Mouse (Mus musculus) liver, embryonic 15.5 days (tissue): Measurements from ENCODE around the gene Clec16a. TPM values are rescaled to one million over a fixed set of nuclear protein-coding genes. Genes with fewer than 3 reads are reported as not detected.

ENCODE experiments used
- ATAC-seq: fragments of 200-750 bp; cut with Nextera tagmentation; 2 replicates; pipeline ENCODE4 v1.8.0; 2017; ENCODE audit warnings: moderate number of reproducible peaks, mild to moderate bottlenecking, moderate library complexity; ENCODE audit not compliant: insufficient read depth
- H3K27ac ChIP-seq: fragments of 300-500 bp; sonication (generic); replicated peaks from 2 replicates; pipeline ENCODE4 v1.5.1; 2015; ENCODE audit warnings: mild to moderate bottlenecking, inconsistent platforms
- H3K27me3 ChIP-seq: fragments of 300-500 bp; sonication (generic); 2 replicates; pipeline ENCODE4 v1.6.1; 2015; ENCODE audit warnings: mild to moderate bottlenecking, inconsistent platforms
- H3K36me3 ChIP-seq: fragments of 300-500 bp; sonication (generic); replicated peaks from 2 replicates; pipeline ENCODE4 v1.6.1; 2015; ENCODE audit warnings: moderate library complexity, mild to moderate bottlenecking, inconsistent platforms
- H3K4me1 ChIP-seq: fragments of 300-500 bp; sonication (generic); replicated peaks from 2 replicates; pipeline ENCODE4 v1.6.1; 2015; ENCODE audit warnings: inconsistent platforms
- H3K4me2 ChIP-seq: fragments of 300-500 bp; sonication (generic); 2 replicates; pipeline ENCODE4 v1.6.1; 2015; ENCODE audit warnings: moderate library complexity, mild to moderate bottlenecking, inconsistent platforms
- H3K4me3 ChIP-seq: fragments of 300-500 bp; sonication (generic); replicated peaks from 2 replicates; pipeline ENCODE4 v1.5.1; 2015; ENCODE audit warnings: mild to moderate bottlenecking, inconsistent platforms
- H3K9ac ChIP-seq: fragments of 300-500 bp; sonication (generic); 2 replicates; pipeline ENCODE4 v1.6.1; 2015; ENCODE audit warnings: moderate library complexity, mild to moderate bottlenecking, inconsistent platforms
- H3K9me3 ChIP-seq: fragments of 300-500 bp; sonication (generic); replicated peaks from 2 replicates; pipeline ENCODE4 v1.6.1; 2016; ENCODE audit warnings: inconsistent platforms
- WGBS: fragments of 180-500 bp; shearing (Covaris S2); methylation state at CpG from one replicate; pipeline ENCODE4 v1.1.7; 2015; ENCODE audit warnings: mixed read lengths; ENCODE audit not compliant: insufficient replicate concordance; 5-methylcytosine and 5-hydroxymethylcytosine counted together
- polyA plus RNA-seq: library from polyadenylated mRNA; unstranded; fragments of >200 nt; fragmentation: Nextera tagmentation; extraction: Ambion mirVana; gene quantifications from 2 replicates; pipeline ENCODE4 v1.2.1, GENCODE M21; 2015

Clec16a gene
- 9.9 and 10.9 TPM in 2 replicates for polyA plus RNA-seq

DNA sequence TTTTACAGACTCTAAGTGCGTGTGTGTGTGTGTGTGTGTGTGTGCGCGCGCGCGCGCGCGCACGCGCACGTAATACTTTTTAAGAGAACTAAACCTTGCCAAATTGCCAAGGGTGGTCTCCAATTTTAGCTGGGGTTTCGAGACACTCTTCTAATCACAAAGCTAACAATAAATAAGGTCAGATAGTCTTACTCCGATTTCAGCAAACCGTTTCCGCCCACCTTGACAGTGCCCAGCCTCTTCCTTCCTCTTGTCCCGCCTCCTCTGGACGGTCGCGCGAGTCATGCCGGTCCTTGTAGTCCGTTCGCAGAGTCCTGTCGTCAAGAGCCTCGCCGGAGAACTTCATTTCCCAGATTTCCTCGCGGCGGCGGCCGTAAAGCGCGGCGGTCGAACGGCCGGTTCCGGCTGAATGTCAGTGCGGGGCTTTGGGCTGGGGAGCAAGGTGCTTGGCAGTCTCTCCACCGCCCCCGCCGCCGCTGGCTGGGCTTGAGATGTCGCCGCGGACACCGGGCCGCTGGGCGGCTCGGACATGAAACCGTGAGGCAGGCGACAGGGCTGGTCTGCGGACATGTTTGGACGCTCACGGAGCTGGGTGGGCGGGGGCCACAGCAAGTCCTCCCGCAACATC lies at the start of gene Clec16a:
Gene Clec16a, plus strand, starts transcription at position 345 of the 628 bp plus-strand sequence.
- H3K36me3 ChIP-seq: no peaks in the 10 kb centered on the region
- peaks cover 45% of the 10 kb centered on the region for H3K4me1 ChIP-seq
- no peaks in the 10 kb centered on the region for H3K27me3 ChIP-seq
- no peaks in the 10 kb centered on the region for H3K9me3 ChIP-seq
- peak within 1 kb of the TSS; percentile 83 for H3K9ac ChIP-seq
- WGBS: under 1% methylated on average over 58 of the region's 58 CpGs
- peak within 1 kb of the TSS; percentile 85 for H3K4me2 ChIP-seq
- H3K4me3 ChIP-seq: peak within 1 kb of the TSS; percentile 96
- peak within 1 kb of the TSS; percentile 53; the same call in 1 of the 2 replicates for H3K27ac ChIP-seq
- peak; percentile 81 for ATAC-seq

DNA sequence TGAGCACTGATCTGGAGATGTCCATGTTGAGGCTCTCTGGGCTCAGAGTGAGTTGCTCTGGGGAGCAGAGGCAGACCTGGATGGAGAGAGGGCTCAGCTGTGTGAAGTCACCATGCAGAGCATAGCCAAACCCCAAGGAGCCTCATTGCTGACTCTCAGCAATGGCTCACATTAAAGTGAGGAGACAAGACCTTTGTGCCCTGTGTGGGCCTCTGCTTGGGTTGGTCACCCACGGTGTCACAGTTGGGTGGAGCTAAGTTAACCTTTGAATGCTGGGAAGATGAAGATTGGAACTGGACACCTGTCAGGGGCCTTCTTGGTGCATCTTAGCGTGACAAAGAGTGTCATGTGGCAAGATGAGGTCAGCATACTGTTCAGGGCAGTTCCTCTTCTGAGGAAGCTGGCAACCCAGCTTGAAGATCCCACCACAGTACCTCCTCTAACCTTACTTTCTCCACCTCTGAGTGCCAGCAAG lies 49.3 kb upstream of the Clec16a start:
- Histone ChIP-seq H3K36me3 (no peaks in the 10 kb centered on the region), H3K27ac (no peak overlapping the region), H3K4me1 (no peaks in the 10 kb centered on the region), H3K27me3 (no peaks in the 10 kb centered on the region), H3K4me2 (no peak overlapping the region), H3K9me3 (no peaks in the 10 kb centered on the region), H3K9ac (no peak overlapping the region), H3K4me3 (no peak overlapping the region)
- ATAC-seq: no peak
- WGBS: 46% methylated on average over 2 of the region's 2 CpGs

DNA sequence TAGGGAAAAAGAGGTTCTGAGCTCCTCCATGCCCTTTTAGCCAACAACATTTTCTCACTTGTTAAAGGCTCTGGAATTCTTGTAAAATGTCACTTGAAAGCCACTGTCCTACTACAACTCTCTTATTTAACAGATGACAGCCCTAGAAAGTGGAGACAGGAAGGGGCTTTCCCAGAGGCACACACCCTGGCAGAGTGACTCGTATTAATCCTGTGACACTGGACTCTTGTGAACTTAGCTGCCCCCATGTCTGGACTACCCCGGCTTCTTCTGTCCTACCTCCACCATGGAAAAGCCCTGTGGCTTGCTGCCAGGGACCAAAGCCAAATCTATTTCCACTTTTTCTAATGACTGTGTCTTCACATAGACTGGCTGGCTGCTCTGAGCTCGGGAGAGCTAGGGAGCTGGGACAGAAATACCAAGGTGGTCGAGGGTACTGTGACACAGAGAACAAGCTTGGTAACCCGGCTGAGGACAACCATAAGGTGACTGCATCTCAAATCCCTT lies 47.0 kb upstream of the Clec16a start:
- no peak overlapping the region for H3K9ac ChIP-seq
- H3K4me1 ChIP-seq: no peaks in the 10 kb centered on the region
- no peak overlapping the region for H3K4me3 ChIP-seq
- ATAC-seq: no peak
- 47% methylated on average over 5 of the region's 5 CpGs for WGBS
- no peak overlapping the region for H3K27ac ChIP-seq
- H3K27me3 ChIP-seq: no peaks in the 10 kb centered on the region
- H3K4me2 ChIP-seq: no peak overlapping the region
- no peaks in the 10 kb centered on the region for H3K36me3 ChIP-seq
- H3K9me3 ChIP-seq: no peaks in the 10 kb centered on the region

DNA sequence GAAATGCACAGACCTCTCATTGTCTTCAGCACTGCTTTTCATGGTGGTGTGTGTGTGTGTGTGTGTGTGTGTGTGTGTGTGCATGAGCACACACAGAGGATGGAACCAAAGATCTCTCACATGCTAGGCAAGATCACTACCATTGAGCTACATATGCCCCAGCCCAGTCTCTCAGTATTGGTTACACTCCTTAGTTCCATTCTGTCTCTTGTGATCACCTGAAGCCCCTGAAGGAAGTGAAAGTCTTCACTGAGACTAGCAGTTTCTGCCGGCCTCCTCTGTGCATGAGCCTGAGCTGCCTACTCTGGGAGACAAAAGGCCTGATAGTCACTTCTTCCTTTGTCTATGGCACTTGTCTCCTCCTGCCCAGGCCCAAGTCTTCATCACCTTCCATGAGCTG lies 46.0 kb upstream of the Clec16a start:
- H3K9ac ChIP-seq: no peak overlapping the region
- 44% methylated on average over 1 of the region's 1 CpGs for WGBS
- no peak overlapping the region for H3K4me3 ChIP-seq

DNA sequence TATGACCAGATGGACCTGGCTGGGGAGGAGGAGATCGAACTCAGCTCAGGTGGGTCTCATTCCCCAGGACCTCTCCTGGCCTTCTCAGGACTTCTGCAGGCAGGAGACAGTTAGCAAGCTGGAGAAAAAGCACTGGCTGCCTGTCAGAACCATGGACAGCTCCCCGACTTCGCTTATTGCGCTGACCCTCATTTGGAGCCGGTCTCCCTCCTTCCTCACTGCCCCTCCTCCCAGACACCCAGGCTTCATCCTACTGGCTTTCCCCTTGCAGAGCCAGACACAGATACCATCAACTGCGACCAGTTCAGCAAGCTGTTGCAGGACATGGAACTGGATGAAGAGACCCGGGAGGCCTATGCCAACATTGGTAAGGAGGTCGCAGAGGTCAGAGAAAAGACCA lies 43.3 kb upstream of the Clec16a start:
- no peak overlapping the region for H3K4me3 ChIP-seq
- H3K4me2 ChIP-seq: no peak overlapping the region
- H3K4me1 ChIP-seq: no peaks in the 10 kb centered on the region
- 11% methylated on average over 8 of the region's 8 CpGs for WGBS
- ATAC-seq: no peak
- no peaks in the 10 kb centered on the region for H3K36me3 ChIP-seq
- H3K9ac ChIP-seq: no peak overlapping the region
- no peaks in the 10 kb centered on the region for H3K9me3 ChIP-seq
- no peaks in the 10 kb centered on the region for H3K27me3 ChIP-seq
- no peak overlapping the region for H3K27ac ChIP-seq

More for the DNA sequence above, 46.0 kb upstream of the Clec16a start:
- H3K27me3 ChIP-seq: no peaks in the 10 kb centered on the region
- no peaks in the 10 kb centered on the region for H3K4me1 ChIP-seq
- no peaks in the 10 kb centered on the region for H3K36me3 ChIP-seq
- no peak for ATAC-seq
- no peak overlapping the region for H3K4me2 ChIP-seq
- no peaks in the 10 kb centered on the region for H3K9me3 ChIP-seq
- no peak overlapping the region for H3K27ac ChIP-seq

DNA sequence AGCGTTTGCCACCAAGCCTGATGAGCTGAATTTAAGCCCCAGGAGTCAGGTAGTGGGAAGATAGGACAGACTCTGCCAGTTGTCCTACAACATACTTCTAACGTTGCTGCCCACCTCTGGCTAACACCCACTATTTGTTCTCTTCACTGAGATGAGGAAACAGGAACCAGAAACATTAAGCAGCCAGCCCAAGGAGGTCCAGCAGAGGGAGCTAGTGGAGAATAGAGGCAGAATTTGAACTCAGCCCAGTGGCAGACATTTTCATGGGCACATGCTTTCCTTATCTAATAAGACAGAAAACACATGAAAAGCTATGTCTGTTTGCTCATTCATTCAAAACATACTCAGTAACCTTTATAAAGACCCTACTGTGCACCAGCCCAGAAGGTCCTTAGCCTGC lies 42.1 kb upstream of the Clec16a start:
- Histone ChIP-seq H3K27ac (no peak overlapping the region), H3K4me1 (no peaks in the 10 kb centered on the region), H3K9ac (no peak overlapping the region), H3K4me3 (no peak overlapping the region), H3K27me3 (no peaks in the 10 kb centered on the region), H3K4me2 (no peak overlapping the region), H3K36me3 (no peaks in the 10 kb centered on the region), H3K9me3 (no peaks in the 10 kb centered on the region)
- no peak for ATAC-seq
- WGBS: 50% methylated on average over 2 of the region's 2 CpGs

DNA sequence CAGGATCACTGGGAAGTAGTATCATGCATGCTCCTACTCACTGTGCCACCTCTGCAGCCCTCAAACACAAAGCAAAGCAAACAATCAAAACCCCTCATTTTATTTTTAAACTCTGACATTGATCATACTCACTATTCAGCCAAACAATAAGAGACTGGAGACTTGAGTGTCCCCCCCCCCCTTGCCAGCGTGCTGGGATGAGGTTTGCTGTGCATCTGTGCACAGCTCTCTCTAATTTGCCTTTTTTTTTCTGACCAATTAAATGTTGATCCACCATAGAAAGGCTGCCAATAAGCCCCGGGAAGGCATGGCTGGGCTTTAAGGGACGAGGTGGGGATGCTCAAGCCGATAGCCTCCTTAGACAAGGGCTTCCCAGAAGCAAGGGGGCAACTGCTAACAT lies 37.7 kb upstream of the Clec16a start:
- Histone ChIP-seq H3K9me3 (no peaks in the 10 kb centered on the region), H3K4me2 (no peak overlapping the region), H3K27ac (no peak overlapping the region), H3K4me1 (no peaks in the 10 kb centered on the region), H3K27me3 (no peaks in the 10 kb centered on the region), H3K36me3 (no peaks in the 10 kb centered on the region), H3K4me3 (no peak overlapping the region), H3K9ac (no peak overlapping the region)
- 62% methylated on average over 4 of the region's 4 CpGs for WGBS
- ATAC-seq: no peak

DNA sequence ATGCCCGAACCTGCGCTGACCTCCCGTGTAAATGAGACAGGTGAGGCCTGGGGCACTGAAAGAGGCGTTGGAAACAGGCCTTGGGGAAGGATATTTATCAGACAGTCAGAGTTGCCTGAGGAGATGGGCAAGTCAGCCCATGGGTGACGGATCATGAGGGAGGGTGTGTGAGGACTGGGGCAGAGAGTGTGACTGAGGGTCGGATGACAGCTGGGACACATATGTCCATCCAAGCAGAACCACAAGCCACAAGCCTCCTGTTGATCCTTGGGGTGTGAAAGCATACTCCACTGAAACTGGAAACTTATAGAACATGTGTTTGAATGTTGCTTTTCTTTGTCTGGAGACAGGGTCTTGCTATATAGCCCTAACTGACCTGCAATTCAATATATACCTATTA lies 36.4 kb upstream of the Clec16a start:
- no peaks in the 10 kb centered on the region for H3K4me1 ChIP-seq
- no peak overlapping the region for H3K9ac ChIP-seq
- H3K4me2 ChIP-seq: no peak overlapping the region
- no peaks in the 10 kb centered on the region for H3K9me3 ChIP-seq
- 53% methylated on average over 6 of the region's 6 CpGs for WGBS
- no peak overlapping the region for H3K4me3 ChIP-seq
- ATAC-seq: no peak
- no peaks in the 10 kb centered on the region for H3K36me3 ChIP-seq
- no peaks in the 10 kb centered on the region for H3K27me3 ChIP-seq
- no peak overlapping the region for H3K27ac ChIP-seq

DNA sequence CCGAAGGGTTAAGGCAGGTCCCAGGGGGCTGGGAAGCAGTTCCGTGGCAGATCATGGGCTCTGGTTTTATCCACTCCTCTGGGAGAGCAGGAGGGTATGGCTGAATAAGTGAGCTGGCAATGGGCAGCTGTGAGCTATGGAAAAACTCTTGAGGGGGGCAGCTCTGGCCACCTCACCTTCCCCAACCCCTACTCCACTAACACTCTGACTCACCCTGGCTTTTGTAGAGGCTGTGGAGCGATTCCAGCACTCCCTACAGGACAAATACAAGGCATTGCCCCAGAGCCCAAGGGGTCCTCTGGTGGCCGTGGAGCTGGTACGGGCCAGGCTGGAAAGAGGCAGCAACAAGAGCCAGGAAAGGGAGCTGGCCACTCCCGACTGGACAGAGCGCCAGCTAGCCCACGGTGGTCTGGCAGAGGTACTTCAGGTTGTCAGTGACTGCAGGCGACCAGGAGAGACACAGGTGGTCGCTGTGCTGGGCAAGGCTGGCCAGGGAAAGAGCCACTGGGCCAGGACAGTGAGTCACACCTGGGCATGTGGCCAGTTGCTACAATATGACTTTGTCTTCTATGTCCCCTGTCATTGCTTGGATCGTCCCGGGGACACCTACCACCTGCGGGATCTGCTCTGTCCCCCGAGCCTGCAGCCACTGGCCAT lies 34.5 kb upstream of the Clec16a start:
- ATAC-seq: no peak
- no peak overlapping the region for H3K27ac ChIP-seq
- H3K9ac ChIP-seq: no peak overlapping the region
- H3K9me3 ChIP-seq: no peaks in the 10 kb centered on the region
- H3K4me2 ChIP-seq: no peak overlapping the region
- H3K27me3 ChIP-seq: no peaks in the 10 kb centered on the region
- H3K4me1 ChIP-seq: no peaks in the 10 kb centered on the region
- H3K4me3 ChIP-seq: no peak overlapping the region
- no peaks in the 10 kb centered on the region for H3K36me3 ChIP-seq
- WGBS: 42% methylated on average over 14 of the region's 14 CpGs

DNA sequence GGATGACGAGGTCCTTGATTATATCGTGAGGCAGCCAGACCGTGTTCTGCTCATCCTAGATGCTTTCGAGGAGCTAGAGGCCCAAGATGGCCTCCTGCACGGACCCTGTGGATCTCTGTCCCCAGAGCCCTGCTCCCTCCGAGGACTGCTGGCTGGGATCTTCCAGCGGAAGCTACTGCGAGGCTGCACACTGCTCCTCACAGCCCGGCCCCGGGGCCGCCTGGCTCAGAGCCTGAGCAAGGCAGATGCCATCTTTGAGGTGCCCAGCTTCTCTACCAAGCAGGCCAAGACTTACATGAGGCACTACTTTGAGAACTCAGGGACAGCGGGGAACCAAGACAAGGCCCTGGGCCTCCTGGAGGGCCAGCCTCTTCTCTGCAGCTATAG lies 34.0 kb upstream of the Clec16a start:
- Histone ChIP-seq H3K4me1 (no peaks in the 10 kb centered on the region), H3K36me3 (no peaks in the 10 kb centered on the region), H3K27ac (no peak overlapping the region), H3K4me2 (no peak overlapping the region), H3K9me3 (no peaks in the 10 kb centered on the region), H3K9ac (no peak overlapping the region), H3K27me3 (no peaks in the 10 kb centered on the region), H3K4me3 (no peak overlapping the region)
- no peak for ATAC-seq
- WGBS: 65% methylated on average over 12 of the region's 12 CpGs

DNA sequence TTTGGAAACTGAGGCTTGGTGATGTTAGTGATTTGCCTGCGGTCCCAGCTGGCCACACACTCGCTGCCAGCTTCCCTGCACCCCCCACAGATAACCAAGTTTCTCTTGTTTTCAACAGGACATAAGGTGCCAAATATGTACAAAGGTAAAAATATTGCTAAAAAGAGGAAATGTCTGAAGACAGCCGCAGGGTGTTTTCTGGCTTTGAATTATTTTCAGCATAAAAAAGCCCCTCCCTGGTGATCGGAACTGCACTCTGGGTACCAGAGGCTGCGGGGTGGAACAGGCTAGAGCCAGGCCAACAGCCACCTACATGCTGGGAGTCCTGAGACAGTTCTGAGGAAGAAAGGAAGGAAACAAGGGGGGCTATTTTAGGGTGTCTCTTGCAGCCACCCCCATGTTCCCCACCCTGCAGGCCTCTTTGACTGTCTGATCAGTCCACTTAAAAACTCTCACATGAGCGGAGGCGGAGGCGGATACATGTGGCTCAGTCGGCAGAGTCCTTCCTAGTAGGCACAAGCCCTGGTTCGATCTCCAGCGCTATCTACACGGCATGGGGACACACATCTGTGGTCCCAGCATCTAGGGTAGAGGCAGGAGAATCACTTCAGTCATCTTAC lies 29.1 kb upstream of the Clec16a start:
- Histone ChIP-seq H3K4me3 (no peak overlapping the region), H3K4me1 (no peaks in the 10 kb centered on the region), H3K27ac (no peak overlapping the region), H3K9me3 (no peaks in the 10 kb centered on the region), H3K9ac (no peak overlapping the region), H3K4me2 (no peak overlapping the region), H3K36me3 (no peaks in the 10 kb centered on the region), H3K27me3 (no peaks in the 10 kb centered on the region)
- WGBS: 66% methylated on average over 12 of the region's 12 CpGs
- ATAC-seq: no peak
